Mouse (Mus musculus): ENCODE measurements around the gene Slc22a14. TPM values are rescaled to one million over a fixed set of nuclear protein-coding genes. Genes with fewer than 3 reads are reported as not detected.

Slc22a14 gene
- total and polyA plus RNA-seq, 3 experiments = not detected

DNA sequence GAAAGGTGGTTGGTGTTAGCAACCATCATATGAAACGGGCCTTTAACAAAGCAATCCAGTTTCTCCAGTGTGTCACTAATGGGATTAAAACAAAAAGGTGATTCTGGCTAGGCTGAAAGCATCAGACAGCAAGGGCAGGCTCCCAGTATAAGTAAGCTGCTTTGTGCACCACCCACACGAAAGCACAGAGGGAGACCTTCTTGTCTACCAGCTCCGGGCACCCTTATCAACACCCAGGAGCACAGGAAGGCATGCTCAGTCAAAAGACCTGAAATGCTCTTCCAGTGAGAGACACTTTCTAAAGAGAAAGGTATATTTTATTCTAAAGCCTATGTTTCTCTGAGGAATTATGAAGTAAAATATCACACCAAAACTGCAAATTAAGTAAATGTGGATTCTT lies 74.6 kb downstream of the Slc22a14 start:
- TF ChIP-seq UBTF (IDR thresholded peaks at IDR 0.05; ENCODE audit: borderline replicate concordance, insufficient read depth, low read depth, low read length) = no peak
- TF ChIP-seq MAFK (IDR thresholded peaks at IDR 0.05; ENCODE audit: borderline replicate concordance, low read depth, low read length) = no peak
- TF ChIP-seq CHD1 (IDR thresholded peaks at IDR 0.05; ENCODE audit: low read depth, low read length) = no peak
- TF ChIP-seq JUND (IDR thresholded peaks at IDR 0.05; ENCODE audit: low read depth, low read length) = no peak
- TF ChIP-seq TBP (IDR thresholded peaks at IDR 0.05; ENCODE audit: low read depth, low read length) = no peak
- TF ChIP-seq CTCF (IDR thresholded peaks at IDR 0.05 in 2 of 3, conservative IDR thresholded peaks at IDR 0.05 in 1 of 3; ENCODE audit: control insufficient read depth in 1 of 3, insufficient read depth in 1 of 3, low read depth in 2 of 3, low read length in 3 of 3, poor library complexity in 1 of 3, severe bottlenecking in 1 of 3) = no peak
- no peak for TF ChIP-seq GABPA (IDR thresholded peaks at IDR 0.05; ENCODE audit: low read depth, low read length)
- TF ChIP-seq TAL1 (IDR thresholded peaks at IDR 0.05; ENCODE audit: low read length) = no peak
- no peak for TF ChIP-seq ETS1 (IDR thresholded peaks at IDR 0.05; ENCODE audit: low read depth, low read length)
- no peak for TF ChIP-seq TCF12 (IDR thresholded peaks at IDR 0.05; ENCODE audit: low read depth, low read length)
- no peak for TF ChIP-seq ZKSCAN1 (IDR thresholded peaks at IDR 0.05; ENCODE audit: low read depth, low read length)
- no peak for TF ChIP-seq CHD2 (IDR thresholded peaks at IDR 0.05; ENCODE audit: low read length)
- no peak for TF ChIP-seq MAX (IDR thresholded peaks at IDR 0.05; ENCODE audit: low read length)
- no peak overlapping the region for H3K27ac ChIP-seq (ENCODE audit: control insufficient read depth, low read depth, low read length)
- peak; percentile 12 for DNase-seq (ENCODE audit: low read depth, low spot score)
- H3K4me3 ChIP-seq (ENCODE audit: control insufficient read depth in 1 of 2, insufficient read depth in 1 of 2, low read depth in 2 of 2, low read length in 2 of 2) = no peak overlapping the region
- no peaks in the 10 kb centered on the region for H3K9me3 ChIP-seq (replicated peaks; ENCODE audit: insufficient read depth, low read length)
- no peaks in the 10 kb centered on the region for H3K4me1 ChIP-seq (ENCODE audit: control insufficient read depth in 1 of 2, insufficient read depth in 2 of 2, low read length in 2 of 2)
- H3K27me3 ChIP-seq (ENCODE audit: control insufficient read depth in 1 of 2, insufficient read depth in 2 of 2, low read length in 2 of 2) = no peaks in the 10 kb centered on the region
- peaks cover 0 to 15% of the 10 kb centered on the region in 2 experiments; a peak in 2 of 4 replicates for H3K36me3 ChIP-seq (ENCODE audit: control insufficient read depth in 1 of 2, insufficient read depth in 2 of 2, low read length in 2 of 2)
- no peaks in the 10 kb centered on the region for H3K79me2 ChIP-seq (ENCODE audit: control insufficient read depth, insufficient read depth, low read length, poor library complexity)
- H3K9ac ChIP-seq (ENCODE audit: control insufficient read depth, low read depth, low read length, poor library complexity, severe bottlenecking) = no peak overlapping the region

GRCm38 (mm10) chr9:119280894-119281682 lies 84.3 kb downstream of the Slc22a14 start:
- H3K36me3 ChIP-seq (ENCODE audit: control insufficient read depth in 1 of 2, insufficient read depth in 2 of 2, low read length in 2 of 2) = no peaks in the 10 kb centered on the region; a peak in 2 of 4 replicates
- no peaks in the 10 kb centered on the region for H3K9me3 ChIP-seq (replicated peaks; ENCODE audit: insufficient read depth, low read length)
- TF ChIP-seq POLR2AphosphoS2 (IDR thresholded peaks at IDR 0.05; ENCODE audit: low read length) = no peak
- no peak for TF ChIP-seq RCOR1 (IDR thresholded peaks at IDR 0.05; ENCODE audit: low read depth, low read length)
- no peak for TF ChIP-seq MEF2A (IDR thresholded peaks at IDR 0.05; ENCODE audit: extremely low read depth, insufficient replicate concordance, low read depth, low read length, poor library complexity, severe bottlenecking)
- TF ChIP-seq E2F4 (IDR thresholded peaks at IDR 0.05; ENCODE audit: borderline replicate concordance, low read depth, low read length) = no peak
- no peak for TF ChIP-seq ZMIZ1 (IDR thresholded peaks at IDR 0.05; ENCODE audit: low read depth, low read length)
- TF ChIP-seq UBTF (IDR thresholded peaks at IDR 0.05; ENCODE audit: borderline replicate concordance, insufficient read depth, low read depth, low read length) = no peak
- no peak for TF ChIP-seq RAD21 (IDR thresholded peaks at IDR 0.05; ENCODE audit: low read depth, low read length)
- TF ChIP-seq JUND (IDR thresholded peaks at IDR 0.05; ENCODE audit: low read depth, low read length) = no peak
- no peak for TF ChIP-seq NELFE (IDR thresholded peaks at IDR 0.05; ENCODE audit: low read depth, low read length)
- TF ChIP-seq KAT2A (conservative IDR thresholded peaks at IDR 0.05; ENCODE audit: low read depth, low read length) = no peak
- no peak for TF ChIP-seq SMC3 (IDR thresholded peaks at IDR 0.05; ENCODE audit: low read depth, low read length)
- no peak for TF ChIP-seq TCF12 (IDR thresholded peaks at IDR 0.05; ENCODE audit: low read depth, low read length)
- no peak for TF ChIP-seq ELF1 (IDR thresholded peaks at IDR 0.05; ENCODE audit: low read depth, low read length)
- TF ChIP-seq ZKSCAN1 (IDR thresholded peaks at IDR 0.05; ENCODE audit: low read depth, low read length) = no peak
- no peak for TF ChIP-seq POLR2AphosphoS5 (IDR thresholded peaks at IDR 0.05; ENCODE audit: borderline replicate concordance, low read depth, low read length)
- no peak for TF ChIP-seq MYC (IDR thresholded peaks at IDR 0.05; ENCODE audit: low read depth, low read length)
- no peak for TF ChIP-seq TAL1 (IDR thresholded peaks at IDR 0.05; ENCODE audit: low read length)
- TF ChIP-seq CTCF (IDR thresholded peaks at IDR 0.05 in 2 of 3, conservative IDR thresholded peaks at IDR 0.05 in 1 of 3; ENCODE audit: control insufficient read depth in 1 of 3, insufficient read depth in 1 of 3, low read depth in 2 of 3, low read length in 3 of 3, poor library complexity in 1 of 3, severe bottlenecking in 1 of 3) = no peak
- H3K4me1 ChIP-seq (ENCODE audit: control insufficient read depth in 1 of 2, insufficient read depth in 2 of 2, low read length in 2 of 2) = no peaks in the 10 kb centered on the region
- H3K27ac ChIP-seq (ENCODE audit: control insufficient read depth, low read depth, low read length) = no peak overlapping the region
- no peaks in the 10 kb centered on the region for H3K27me3 ChIP-seq (ENCODE audit: control insufficient read depth in 1 of 2, insufficient read depth in 2 of 2, low read length in 2 of 2)
- H3K79me2 ChIP-seq (ENCODE audit: control insufficient read depth, insufficient read depth, low read length, poor library complexity) = no peaks in the 10 kb centered on the region
- no peak overlapping the region for H3K9ac ChIP-seq (ENCODE audit: control insufficient read depth, low read depth, low read length, poor library complexity, severe bottlenecking)
- DNase-seq (ENCODE audit: low read depth, low spot score) = no peak
- H3K4me3 ChIP-seq (ENCODE audit: control insufficient read depth in 1 of 2, insufficient read depth in 1 of 2, low read depth in 2 of 2, low read length in 2 of 2) = no peak overlapping the region
